Mouse (Mus musculus) liver, embryonic 14.5 days (tissue): ENCODE data around the gene Tmem255b.

Experiments
- CTCF ChIP-seq: IDR thresholded peaks from 2 replicates; pipeline ENCODE4 v1.5.1; 2016; ENCODE audit warnings: antibody characterized with exemption, low read depth, control low read depth
- EP300 ChIP-seq: IDR thresholded peaks from 2 replicates; pipeline ENCODE4 v1.6.1; 2016; ENCODE audit warnings: antibody characterized with exemption, low read depth

DNA sequence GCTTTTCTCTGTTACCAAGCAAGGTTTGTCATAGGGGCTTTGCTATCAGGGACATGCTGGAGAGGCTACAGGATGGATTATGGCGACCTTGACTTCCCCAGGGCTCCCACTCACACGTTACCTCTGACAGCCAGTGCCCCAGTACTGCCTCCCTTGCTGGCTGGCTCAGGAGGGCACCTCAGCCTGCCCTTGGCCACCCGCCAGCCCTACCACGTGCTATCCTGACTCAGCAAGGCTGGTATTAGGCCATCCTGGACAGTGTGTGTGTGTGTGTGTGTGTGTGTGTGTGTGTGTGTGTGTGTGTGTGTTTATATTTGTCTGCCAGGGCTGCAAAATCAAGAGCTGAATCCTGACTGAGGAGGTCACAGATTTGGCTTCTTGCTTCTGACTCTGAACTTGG, 71.9 kb downstream of the Tmem255b start:
- TF ChIP-seq CTCF, result no peak
- no peak for TF ChIP-seq EP300
